Mouse (Mus musculus) stomach, embryonic 14.5 days (tissue): ENCODE data around the gene Syce2. TPM values are rescaled to one million over a fixed set of nuclear protein-coding genes. Genes with fewer than 3 reads are reported as not detected.
A peak's percentile ranks its signal among the peaks of the same experiment; 100 is the strongest.

ENCODE experiments used
- ATAC-seq: fragments of 200-750 bp; cut with Nextera tagmentation; 2 replicates; pipeline ENCODE4 v1.8.0; 2017; ENCODE audit warnings: low read depth, moderate TSS enrichment; ENCODE audit not compliant: insufficient number of reproducible peaks, insufficient read depth, low FRiP score
- H3K27ac ChIP-seq: fragments of 300-500 bp; sonication (generic); 2 replicates; pipeline ENCODE4 v1.5.1; 2014; ENCODE audit warnings: mild to moderate bottlenecking, low read length, moderate library complexity, mixed read lengths
- H3K27me3 ChIP-seq: fragments of 300-500 bp; sonication (generic); 2 replicates; pipeline ENCODE4 v1.6.1; 2014; ENCODE audit warnings: low read length, control low read depth, mixed read lengths; ENCODE audit not compliant: control insufficient read depth, insufficient read depth
- H3K36me3 ChIP-seq: fragments of 300-500 bp; sonication (generic); 2 replicates; pipeline ENCODE4 v1.6.1; 2014; ENCODE audit warnings: mild to moderate bottlenecking, control low read depth, low read length, moderate library complexity, mixed read lengths; ENCODE audit not compliant: control insufficient read depth, insufficient read depth
- H3K4me1 ChIP-seq: fragments of 300-500 bp; sonication (generic); 2 replicates; pipeline ENCODE4 v1.6.1; 2014; ENCODE audit warnings: low read length, control low read depth, mixed read lengths; ENCODE audit not compliant: control insufficient read depth, insufficient read depth
- H3K4me2 ChIP-seq: fragments of 300-500 bp; sonication (generic); replicated peaks from 2 replicates; pipeline ENCODE4 v1.6.1; 2014; ENCODE audit warnings: low read depth, low read length, control low read depth
- H3K4me3 ChIP-seq: fragments of 300-500 bp; sonication (generic); 2 replicates; pipeline ENCODE4 v1.5.1; 2014; ENCODE audit warnings: low read depth, low read length, control low read depth
- H3K9ac ChIP-seq: fragments of 300-500 bp; sonication (generic); replicated peaks from 2 replicates; pipeline ENCODE4 v1.6.1; 2014; ENCODE audit warnings: low read depth, mild to moderate bottlenecking, control low read depth, low read length, moderate library complexity, mixed read lengths
- H3K9me3 ChIP-seq: fragments of 300-500 bp; sonication (generic); 2 replicates; pipeline ENCODE4 v1.6.1; 2016; ENCODE audit warnings: low read depth, low read length, control low read depth; ENCODE audit not compliant: control insufficient read depth
- WGBS: fragments of 180-500 bp; shearing (Covaris S2); extraction: QIAGEN DNeasy Blood & Tissue Kit; methylation state at CpG from one replicate; pipeline ENCODE4 v1.1.7; 2014; 5-methylcytosine and 5-hydroxymethylcytosine counted together
- polyA plus RNA-seq: library from polyadenylated mRNA; unstranded; fragments of >200 nt; fragmentation: Nextera tagmentation; extraction: Ambion mirVana; gene quantifications from 2 replicates; pipeline ENCODE4 v1.2.1, GENCODE M21; 2014

Syce2 gene
- polyA plus RNA-seq, 1 experiment from 2014 or later = 77.8 TPM

GRCm38 (mm10) chr8:84832759-84833742 is 38.9 kb upstream of the Syce2 start:
- 55% methylated on average over 10 of the region's 10 CpGs for whole genome bisulfite sequencing
- Histone ChIP-seq H3K4me3 (peak overlapping the region; percentile 99), H3K4me2 (peak overlapping the region; percentile 51), H3K36me3 (peaks cover 43% of the 10 kb centered on the region), H3K27ac (peak overlapping the region; percentile 93), H3K4me1 (peaks cover 21% of the 10 kb centered on the region), H3K9me3 (no peaks in the 10 kb centered on the region), H3K9ac (peak overlapping the region; percentile 92), H3K27me3 (no peaks in the 10 kb centered on the region)
- no peak for ATAC-seq

- no peaks in the 10 kb centered on the region for H3K27me3 ChIP-seq
- 87% methylated on average over 19 of the region's 19 CpGs for WGBS
- H3K9me3 ChIP-seq = no peaks in the 10 kb centered on the region
- peaks cover 52% of the 10 kb centered on the region for H3K36me3 ChIP-seq
- no peak overlapping the region for H3K4me3 ChIP-seq
- no peak overlapping the region for H3K4me2 ChIP-seq
- ATAC-seq = no peak
- no peak overlapping the region for H3K27ac ChIP-seq
- H3K4me1 ChIP-seq = peaks cover 23% of the 10 kb centered on the region
- no peak overlapping the region for H3K9ac ChIP-seq
Measured at GRCm38 (mm10) chr8:84834002-84834865, 37.7 kb upstream of the Syce2 start.

- WGBS = 67% methylated on average over 10 of the region's 10 CpGs
- H3K4me2 ChIP-seq = no peak overlapping the region
- H3K9ac ChIP-seq = no peak overlapping the region
- H3K27me3 ChIP-seq = no peaks in the 10 kb centered on the region
- H3K27ac ChIP-seq = no peak overlapping the region; the same call in 1 of the 2 replicates
- no peak overlapping the region for H3K4me3 ChIP-seq
- H3K9me3 ChIP-seq = no peaks in the 10 kb centered on the region
- peaks cover 52% of the 10 kb centered on the region for H3K36me3 ChIP-seq
- H3K4me1 ChIP-seq = peaks cover 29% of the 10 kb centered on the region
- no peak for ATAC-seq
Measured at GRCm38 (mm10) chr8:84834866-84835855, 36.8 kb upstream of the Syce2 start.

- H3K27ac ChIP-seq = no peak overlapping the region
- H3K36me3 ChIP-seq = peaks cover 64% of the 10 kb centered on the region
- no peak overlapping the region for H3K4me2 ChIP-seq
- no peaks in the 10 kb centered on the region for H3K27me3 ChIP-seq
- no peak for ATAC-seq
- H3K9ac ChIP-seq = no peak overlapping the region
- H3K4me3 ChIP-seq = no peak overlapping the region
- peaks cover 29% of the 10 kb centered on the region for H3K4me1 ChIP-seq
- WGBS = 38% methylated on average over 8 of the region's 8 CpGs
- H3K9me3 ChIP-seq = no peaks in the 10 kb centered on the region
Measured at GRCm38 (mm10) chr8:84837149-84837911, 34.6 kb upstream of the Syce2 start.

- Histone ChIP-seq H3K9ac (no peak overlapping the region), H3K9me3 (no peaks in the 10 kb centered on the region), H3K36me3 (peaks cover 70% of the 10 kb centered on the region), H3K4me2 (no peak overlapping the region), H3K27ac (no peak overlapping the region), H3K4me1 (peaks cover 29% of the 10 kb centered on the region), H3K4me3 (no peak overlapping the region), H3K27me3 (no peaks in the 10 kb centered on the region)
- 82% methylated on average over 15 of the region's 15 CpGs for WGBS
- ATAC-seq = no peak
Measured at GRCm38 (mm10) chr8:84837912-84838470, 33.9 kb upstream of the Syce2 start.

GRCm38 (mm10) chr8:84838513-84838912 is 33.4 kb upstream of the Syce2 start:
- peaks cover 25% of the 10 kb centered on the region for H3K4me1 ChIP-seq
- no peaks in the 10 kb centered on the region for H3K27me3 ChIP-seq
- H3K9ac ChIP-seq = no peak overlapping the region
- no peak overlapping the region for H3K4me2 ChIP-seq
- peaks cover 76% of the 10 kb centered on the region for H3K36me3 ChIP-seq
- WGBS = 87% methylated on average over 5 of the region's 5 CpGs
- ATAC-seq = peak; percentile 11; the same call in 1 of the 2 replicates
- no peak overlapping the region for H3K27ac ChIP-seq
- no peaks in the 10 kb centered on the region for H3K9me3 ChIP-seq
- no peak overlapping the region for H3K4me3 ChIP-seq

GRCm38 (mm10) chr8:84839411-84839810 is 32.5 kb upstream of the Syce2 start:
- Histone ChIP-seq H3K27me3 (no peaks in the 10 kb centered on the region), H3K4me1 (peaks cover 25% of the 10 kb centered on the region), H3K9ac (peak overlapping the region; percentile 88; the same call in 1 of the 2 replicates), H3K9me3 (no peaks in the 10 kb centered on the region), H3K4me3 (peak overlapping the region; percentile 87), H3K4me2 (peak overlapping the region; percentile 59), H3K36me3 (peaks cover 77% of the 10 kb centered on the region), H3K27ac (peak overlapping the region; percentile 93; the same call in 1 of the 2 replicates)
- ATAC-seq = no peak
- WGBS = 84% methylated on average over 2 of the region's 2 CpGs
